Mouse (Mus musculus) adrenal gland, postnatal 10 days (tissue): Measurements from ENCODE around the gene Rnaseh1. TPM values are rescaled to one million over a fixed set of nuclear protein-coding genes. Genes with fewer than 3 reads are reported as not detected.
A peak's percentile ranks its signal among the peaks of the same experiment; 100 is the strongest.

Experiments
- DNase-seq: peaks from one replicate; pipeline ENCODE4 v3.0.0; 2021; ENCODE audit warnings: mixed read lengths
- total RNA-seq, 2 experiments: library from RNA; stranded (reverse); gene quantifications; 2 replicates each; pipeline ENCODE4 v1.2.3; 2021

Gene Rnaseh1
- total RNA-seq, 2 experiments from 2014 or later: 12.4 to 12.7 TPM

- no peak for DNase-seq
Observed at GRCm38 (mm10) chr12:28666734-28667133, 17.3 kb downstream of the Rnaseh1 start.

- DNase-seq: no peak
Observed at GRCm38 (mm10) chr12:28667287-28667686, 17.9 kb downstream of the Rnaseh1 start.

GRCm38 (mm10) chr12:28674038-28674720 lies 24.8 kb downstream of the Rnaseh1 start:
- no peak for DNase-seq

GRCm38 (mm10) chr12:28675121-28675924 lies 25.9 kb downstream of the Rnaseh1 start, which contains the start of gene Adi1:
Adi1 (plus strand) TSS chr12:28675231.
- DNase-seq: peak; percentile 87

- no peak for DNase-seq
Observed at GRCm38 (mm10) chr12:28675925-28676209, 26.5 kb downstream of the Rnaseh1 start.

GRCm38 (mm10) chr12:28684674-28685073 lies 35.3 kb downstream of the Rnaseh1 start:
- DNase-seq: no peak

- no peak for DNase-seq
Observed at GRCm38 (mm10) chr12:28685771-28686170, 36.4 kb downstream of the Rnaseh1 start.

- DNase-seq: no peak
Observed at GRCm38 (mm10) chr12:28686199-28686879, 36.9 kb downstream of the Rnaseh1 start.

- DNase-seq: no peak
Observed at GRCm38 (mm10) chr12:28688996-28689395, 39.6 kb downstream of the Rnaseh1 start.

- no peak for DNase-seq
Observed at GRCm38 (mm10) chr12:28690730-28691129, 41.3 kb downstream of the Rnaseh1 start.

GRCm38 (mm10) chr12:28693738-28694137 lies 44.3 kb downstream of the Rnaseh1 start:
- DNase-seq: no peak

GRCm38 (mm10) chr12:28694231-28694630 lies 44.8 kb downstream of the Rnaseh1 start:
- DNase-seq: no peak

- DNase-seq: no peak
Observed at GRCm38 (mm10) chr12:28694776-28695175, 45.4 kb downstream of the Rnaseh1 start.

- DNase-seq: no peak
Observed at GRCm38 (mm10) chr12:28697821-28698595, 48.6 kb downstream of the Rnaseh1 start.

- DNase-seq: no peak
Observed at GRCm38 (mm10) chr12:28699086-28699485, 49.7 kb downstream of the Rnaseh1 start.

GRCm38 (mm10) chr12:28699656-28700055 lies 50.3 kb downstream of the Rnaseh1 start:
- DNase-seq: peak; percentile 82

GRCm38 (mm10) chr12:28700101-28700511 lies 50.7 kb downstream of the Rnaseh1 start:
- no peak for DNase-seq

GRCm38 (mm10) chr12:28700561-28701025 lies 51.2 kb downstream of the Rnaseh1 start:
- peak; percentile 81 for DNase-seq

- no peak for DNase-seq
Observed at GRCm38 (mm10) chr12:28701302-28701701, 51.9 kb downstream of the Rnaseh1 start.

- peak; percentile 45 for DNase-seq
Observed at GRCm38 (mm10) chr12:28704381-28704780, 55.0 kb downstream of the Rnaseh1 start.

- no peak for DNase-seq
Observed at GRCm38 (mm10) chr12:28705204-28705603, 55.8 kb downstream of the Rnaseh1 start.

- DNase-seq: no peak
Observed at GRCm38 (mm10) chr12:28708154-28708553, 58.8 kb downstream of the Rnaseh1 start.
